Mouse (Mus musculus): ENCODE measurements around the gene Wdr25.

GRCm38 (mm10) chr12:108896006-108896405 lies 2.6 kb downstream of the Wdr25 start:
- TF ChIP-seq POLR2A (IDR thresholded peaks at IDR 0.05; ENCODE audit: borderline replicate concordance, low read depth, low read length) (no peak), CTCF (IDR thresholded peaks at IDR 0.05; ENCODE audit: low read depth, low read length) (no peak)

Data from bone marrow macrophage, adult 2 months (primary cell).